Mouse (Mus musculus): Measurements from ENCODE around the gene Pnpla5. TPM values are rescaled to one million over a fixed set of nuclear protein-coding genes. Genes with fewer than 3 reads are reported as not detected.
A peak's percentile ranks its signal among the peaks of the same experiment; 100 is the strongest.
"Not testable (repeated sequence)": the region's sequence is repeated elsewhere in the genome, so short reads cannot be mapped to it uniquely, and the experiment has no call there.

The Pnpla5 gene
- total RNA-seq, 2 experiments from 2014 or later: not detected

GRCm38 (mm10) chr15:84121036-84121435 lies 1.9 kb downstream of the Pnpla5 start:
- ATAC-seq (replicated peaks; ENCODE audit: low FRiP score, poor library complexity, severe bottlenecking): no peak

GRCm38 (mm10) chr15:84120612-84121011 lies 2.4 kb downstream of the Pnpla5 start:
- ATAC-seq (replicated peaks; ENCODE audit: low FRiP score, poor library complexity, severe bottlenecking): no peak

DNA sequence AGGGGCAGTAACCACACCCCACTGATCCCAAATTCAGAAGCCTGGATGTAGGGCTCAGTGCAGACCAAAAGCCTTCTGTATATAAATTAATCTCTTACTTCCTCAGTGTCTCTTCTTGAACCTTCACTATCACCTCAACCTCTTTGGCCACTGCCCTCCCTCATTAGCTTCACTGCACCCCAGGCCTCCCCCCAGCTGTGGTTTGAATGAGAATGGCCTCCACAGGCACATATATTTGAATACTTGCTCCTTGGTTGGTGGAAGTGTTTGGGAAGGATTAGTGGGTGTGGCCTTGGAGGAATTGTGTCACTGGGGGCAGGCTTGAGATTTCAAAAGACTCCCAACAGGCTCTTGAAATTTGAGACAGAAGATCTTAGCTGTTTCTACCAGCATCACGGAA lies 6.5 kb downstream of the Pnpla5 start:
- no peak for ATAC-seq (replicated peaks; ENCODE audit: low FRiP score, poor library complexity, severe bottlenecking)

GRCm38 (mm10) chr15:84115727-84116126 lies 7.2 kb downstream of the Pnpla5 start:
- ATAC-seq (replicated peaks; ENCODE audit: low FRiP score, poor library complexity, severe bottlenecking): no peak

GRCm38 (mm10) chr15:84113873-84114272 lies 9.1 kb downstream of the Pnpla5 start:
- no peak for ATAC-seq (replicated peaks; ENCODE audit: low FRiP score, poor library complexity, severe bottlenecking)

DNA sequence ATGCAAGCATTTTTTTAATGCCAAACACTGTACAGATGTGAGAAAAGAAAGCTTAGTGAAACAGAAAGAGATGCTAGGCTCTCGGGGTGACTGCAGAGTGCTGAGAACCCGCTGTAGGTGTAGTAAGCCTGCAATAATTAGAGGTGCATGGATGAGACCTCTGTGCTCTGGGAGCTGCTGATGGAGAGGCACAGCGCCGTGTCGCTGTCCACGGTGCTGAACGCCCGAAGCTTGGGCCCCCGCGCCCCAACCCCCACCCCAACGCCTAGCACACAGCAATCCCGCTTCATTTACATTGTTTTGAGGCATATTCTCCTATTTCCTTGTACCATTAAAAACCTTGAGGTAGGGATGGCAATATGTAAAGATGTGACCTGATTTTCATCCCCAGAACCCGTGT lies 14.1 kb downstream of the Pnpla5 start:
- no peak for ATAC-seq (replicated peaks; ENCODE audit: low FRiP score, poor library complexity, severe bottlenecking)

DNA sequence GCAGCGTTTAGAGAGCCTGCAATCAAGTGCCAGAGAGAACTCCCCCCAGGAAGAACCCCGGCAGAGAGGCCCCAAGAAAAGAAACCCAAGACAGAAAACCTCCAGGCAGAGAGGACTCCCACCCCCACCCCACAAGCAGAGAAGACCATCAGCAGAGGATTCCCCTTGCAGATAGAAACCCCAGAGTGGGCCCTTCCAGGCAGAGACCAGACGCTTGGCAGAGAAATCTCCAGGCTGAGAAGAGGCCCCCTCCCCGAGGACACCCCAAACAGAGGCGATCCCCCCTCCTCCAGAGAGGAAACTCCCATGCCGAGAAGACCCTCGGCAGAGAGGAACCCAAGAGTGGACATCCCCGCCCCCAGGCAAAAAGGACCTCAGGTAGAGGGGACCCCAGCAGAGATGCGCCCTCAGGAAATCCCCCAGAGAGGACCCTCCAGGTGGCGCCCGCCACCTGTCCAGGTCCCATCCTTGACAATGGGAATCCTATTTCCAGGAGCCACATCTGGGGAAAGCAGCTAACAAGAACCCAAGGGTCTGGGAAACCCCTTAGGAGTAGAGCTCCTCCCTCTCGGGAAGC lies 17.0 kb downstream of the Pnpla5 start:
- ATAC-seq (replicated peaks; ENCODE audit: low FRiP score, poor library complexity, severe bottlenecking): no peak

DNA sequence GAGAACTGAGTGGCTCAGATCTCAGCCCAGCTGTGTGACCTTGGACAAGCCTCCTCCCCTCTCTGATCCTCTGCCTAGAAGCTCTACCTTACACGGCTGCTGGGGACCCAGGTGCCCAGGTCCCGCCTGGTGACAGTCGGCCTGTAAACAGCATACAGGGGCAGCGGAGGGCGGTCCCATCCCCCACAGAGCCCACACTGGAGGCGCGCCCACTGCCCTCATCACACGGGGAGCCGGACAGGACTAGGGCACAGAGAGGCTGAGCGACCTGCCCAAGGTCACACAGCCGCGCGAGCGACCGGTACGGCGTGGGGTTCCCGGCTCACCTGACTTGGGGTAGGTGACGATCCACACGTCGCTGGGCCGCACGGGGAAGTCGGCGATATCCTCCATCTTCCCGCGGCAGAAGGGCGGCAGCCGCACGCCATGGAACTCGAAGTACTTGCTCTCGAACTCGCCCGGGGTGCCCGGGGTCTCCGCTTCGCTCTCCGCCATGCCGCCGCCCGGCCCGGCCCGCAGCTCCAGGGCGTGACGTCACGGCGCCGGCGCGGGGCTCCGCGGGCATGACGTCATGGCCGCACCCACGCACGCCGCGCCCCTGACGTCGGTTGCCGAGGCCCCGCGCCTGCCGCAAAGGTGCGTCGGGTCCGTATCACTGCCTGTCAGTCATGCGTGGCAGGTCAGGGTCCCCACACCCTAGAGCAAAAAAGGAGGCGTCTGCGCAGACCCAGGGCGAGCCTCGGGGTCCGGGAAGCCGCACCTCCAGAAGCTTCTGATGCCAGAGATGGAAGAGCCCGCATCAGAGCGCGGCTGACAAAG lies 17.7 kb downstream of the Pnpla5 start, which contains the start of gene Sult4a1:
Gene Sult4a1, minus strand, starts transcription at position 650 of the 819 bp plus-strand sequence.
- ATAC-seq (replicated peaks; ENCODE audit: low FRiP score, poor library complexity, severe bottlenecking): no peak

DNA sequence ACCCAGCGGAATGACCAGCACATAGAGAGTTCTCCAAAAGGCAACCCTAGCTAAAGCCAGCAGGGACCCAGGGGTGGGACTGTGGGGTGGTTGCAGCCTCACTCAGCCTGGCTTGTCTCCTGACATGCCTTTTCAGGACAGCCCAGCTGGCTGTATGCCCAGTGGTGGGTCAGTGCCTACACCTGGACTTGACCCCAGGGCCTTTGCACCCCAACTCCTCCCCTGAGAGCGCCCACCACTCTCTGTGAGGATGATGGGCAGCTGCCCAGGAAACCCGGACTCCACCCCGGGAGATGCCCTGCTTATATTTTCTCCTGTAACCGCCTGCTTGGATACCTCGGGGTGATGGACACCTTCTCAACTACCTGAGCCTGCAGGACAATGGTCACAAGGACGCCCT lies 18.3 kb downstream of the Pnpla5 start:
- no peak for ATAC-seq (replicated peaks; ENCODE audit: low FRiP score, poor library complexity, severe bottlenecking)

DNA sequence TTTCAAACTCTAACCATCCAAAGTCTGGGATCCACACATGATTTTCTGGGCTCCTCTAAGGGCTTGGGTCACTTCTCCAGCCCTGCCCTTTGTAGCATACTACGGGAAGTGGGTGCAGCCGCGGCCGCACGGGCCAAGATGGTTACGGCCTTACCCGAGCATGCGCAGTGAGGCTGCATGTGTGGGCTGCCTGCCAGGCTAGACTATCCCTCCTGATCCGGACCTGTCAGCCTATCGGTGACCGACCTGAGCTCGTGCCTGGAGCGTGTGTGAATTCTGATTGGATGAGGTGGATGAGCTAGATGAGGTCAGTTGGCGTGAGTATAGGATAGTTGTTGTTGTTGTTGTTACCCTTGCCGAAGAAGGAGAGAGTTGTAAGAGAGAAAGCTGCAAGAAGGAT lies 25.4 kb downstream of the Pnpla5 start:
- ATAC-seq (replicated peaks; ENCODE audit: low FRiP score, poor library complexity, severe bottlenecking): not testable (repeated sequence)

GRCm38 (mm10) chr15:84096051-84096450 lies 26.9 kb downstream of the Pnpla5 start:
- ATAC-seq (replicated peaks; ENCODE audit: low FRiP score, poor library complexity, severe bottlenecking): no peak

GRCm38 (mm10) chr15:84094921-84095320 lies 28.1 kb downstream of the Pnpla5 start:
- ATAC-seq (replicated peaks; ENCODE audit: low FRiP score, poor library complexity, severe bottlenecking): no peak

- ATAC-seq (replicated peaks; ENCODE audit: low FRiP score, poor library complexity, severe bottlenecking): no peak
These were observed 36.2 kb downstream of the Pnpla5 start for GRCm38 (mm10) chr15:84086775-84087174.

DNA sequence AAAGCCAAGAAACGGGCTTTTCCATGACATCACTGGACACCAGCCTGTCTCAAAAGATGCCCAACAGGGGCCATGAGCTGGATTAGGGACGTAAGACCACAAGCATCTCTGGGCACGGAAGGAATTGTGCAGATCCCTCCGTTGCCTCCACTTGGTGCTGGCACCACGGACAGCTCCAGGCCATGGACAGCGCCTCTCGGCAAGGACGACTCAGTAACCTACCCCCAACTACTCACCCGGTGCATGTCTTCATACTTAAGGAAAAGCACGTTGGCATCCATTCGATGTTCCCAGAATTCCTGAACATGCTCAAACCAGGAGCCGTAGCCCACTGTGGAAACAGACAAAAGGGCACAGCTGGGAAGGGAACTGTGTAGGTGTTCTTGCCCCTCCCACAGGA lies 36.6 kb downstream of the Pnpla5 start:
- ATAC-seq (replicated peaks; ENCODE audit: low FRiP score, poor library complexity, severe bottlenecking): no peak

DNA sequence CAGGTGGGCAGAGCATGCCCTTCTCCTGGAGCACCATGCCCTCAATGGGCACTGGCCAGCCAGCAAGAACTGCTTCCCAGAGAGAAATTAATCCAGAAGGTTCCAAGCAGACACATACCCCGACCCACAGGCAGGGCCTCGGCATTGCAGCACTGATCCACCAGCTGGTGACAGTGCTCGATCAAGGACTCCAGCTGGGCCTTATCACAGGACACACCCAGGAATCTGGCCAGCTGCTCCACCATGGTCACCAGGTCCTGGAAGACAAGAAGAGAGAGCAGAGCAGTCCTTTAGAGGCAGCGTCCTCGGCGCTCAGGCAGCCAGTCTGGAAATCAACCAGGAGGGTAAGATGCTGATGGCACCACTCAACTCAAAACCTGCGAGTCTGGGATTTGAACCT lies 42.9 kb downstream of the Pnpla5 start:
- no peak for ATAC-seq (replicated peaks; ENCODE audit: low FRiP score, poor library complexity, severe bottlenecking)

DNA sequence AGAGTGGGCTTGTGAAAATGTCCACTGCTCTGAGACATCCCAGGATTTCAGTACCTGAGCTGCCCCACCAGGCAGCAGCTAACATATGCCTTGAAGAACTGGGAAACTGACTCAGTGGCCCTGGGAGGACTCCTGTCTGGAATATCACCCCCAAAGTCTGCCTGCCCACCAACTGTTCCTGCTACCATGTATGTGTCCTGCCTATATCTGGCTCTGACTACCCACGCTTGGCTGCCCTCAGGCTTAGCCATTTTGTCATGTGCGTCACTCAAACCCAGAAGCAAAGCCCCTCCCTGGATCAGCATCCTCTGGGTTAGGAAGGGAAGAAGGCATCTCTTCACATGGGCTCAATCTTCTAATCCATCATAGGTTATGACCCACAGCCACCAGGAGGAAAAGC lies 43.5 kb downstream of the Pnpla5 start:
- no peak for ATAC-seq (replicated peaks; ENCODE audit: low FRiP score, poor library complexity, severe bottlenecking)

GRCm38 (mm10) chr15:84078667-84079066 lies 44.3 kb downstream of the Pnpla5 start:
- ATAC-seq (replicated peaks; ENCODE audit: low FRiP score, poor library complexity, severe bottlenecking): no peak

DNA sequence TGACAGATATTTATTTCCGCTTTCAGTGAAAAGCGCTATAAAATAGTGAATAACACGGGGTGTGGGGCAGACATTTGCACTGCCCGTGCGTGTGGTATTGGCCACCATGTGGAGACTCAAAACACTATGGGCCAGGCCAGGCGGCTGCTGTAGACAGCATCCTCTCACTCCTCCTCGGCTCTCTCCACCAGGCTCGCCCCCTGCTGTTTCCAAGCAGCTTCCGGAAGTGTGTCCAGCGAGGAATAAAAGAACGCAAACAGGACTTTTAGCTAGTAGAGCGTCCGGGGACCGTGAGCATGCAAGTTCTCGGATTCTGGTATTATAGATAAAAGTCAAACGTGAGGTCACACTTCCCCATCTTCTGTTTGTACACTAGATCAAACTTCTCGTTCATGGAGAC lies 45.8 kb downstream of the Pnpla5 start:
- ATAC-seq (replicated peaks; ENCODE audit: low FRiP score, poor library complexity, severe bottlenecking): no peak

DNA sequence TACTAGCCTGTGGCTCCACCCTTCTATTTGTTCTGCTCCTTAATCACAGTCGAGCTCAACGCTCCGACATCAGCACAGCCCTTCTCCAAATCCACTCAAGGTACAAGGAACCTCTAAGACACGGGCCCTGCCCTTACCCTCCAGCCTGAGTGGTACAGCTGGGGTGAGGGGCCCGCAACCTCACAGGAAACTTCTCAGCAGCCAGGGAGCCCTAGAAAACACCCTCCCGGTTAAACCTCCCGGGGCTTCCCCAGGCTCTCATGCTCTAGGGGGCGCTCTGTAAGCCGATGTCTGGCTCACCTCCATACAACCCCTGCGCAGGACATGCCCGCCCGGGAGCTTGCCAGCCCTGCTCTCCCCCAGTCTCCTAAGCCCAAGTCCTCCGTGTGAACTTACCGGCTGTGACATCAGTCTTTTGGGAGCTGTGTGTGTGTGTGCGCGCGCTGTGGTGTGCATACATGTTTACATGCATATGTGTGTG lies 48.2 kb downstream of the Pnpla5 start:
- ATAC-seq (replicated peaks; ENCODE audit: low FRiP score, poor library complexity, severe bottlenecking): no peak

- ATAC-seq (replicated peaks; ENCODE audit: low FRiP score, poor library complexity, severe bottlenecking): peak; percentile 58
These were observed 48.9 kb downstream of the Pnpla5 start for GRCm38 (mm10) chr15:84073911-84074704.

- no peak for ATAC-seq (replicated peaks; ENCODE audit: low FRiP score, poor library complexity, severe bottlenecking)
These were observed 49.9 kb downstream of the Pnpla5 start for GRCm38 (mm10) chr15:84073058-84073457.

Data from erythroblast, adult 5-6 weeks (primary cell).